Mouse (Mus musculus): Measurements from ENCODE around the gene Hivep3. TPM values are rescaled to one million over a fixed set of nuclear protein-coding genes. Genes with fewer than 3 reads are reported as not detected.
A peak's percentile ranks its signal among the peaks of the same experiment; 100 is the strongest.

The Hivep3 gene
- total RNA-seq, 2 experiments from 2014 or later: 46.5 to 54.8 TPM

- Histone ChIP-seq H3K27ac (no peak overlapping the region), H3K4me3 (no peak overlapping the region)
- DNase-seq (ENCODE audit: low spot score in 2 of 2): no peak
- TF ChIP-seq CTCF (conservative IDR thresholded peaks at IDR 0.05): no peak
Observed at GRCm38 (mm10) chr4:119961164-119961563, 227.6 kb downstream of the Hivep3 start.

GRCm38 (mm10) chr4:119962066-119962465, 228.5 kb downstream of the Hivep3 start:
- no peak overlapping the region for H3K4me3 ChIP-seq
- TF ChIP-seq CTCF (conservative IDR thresholded peaks at IDR 0.05): peak; percentile 60
- no peak for DNase-seq (ENCODE audit: low spot score in 2 of 2)
- no peak overlapping the region for H3K27ac ChIP-seq

GRCm38 (mm10) chr4:119966105-119967072, 232.8 kb downstream of the Hivep3 start:
- DNase-seq (ENCODE audit: low spot score in 2 of 2): peak in 1 of 2 experiments; percentile 60
- Histone ChIP-seq H3K4me3 (no peak overlapping the region), H3K27ac (peak overlapping the region; percentile 74)
- TF ChIP-seq CTCF (conservative IDR thresholded peaks at IDR 0.05): no peak

- Histone ChIP-seq H3K4me3 (no peak overlapping the region), H3K27ac (peak overlapping the region; percentile 74)
- DNase-seq (ENCODE audit: low spot score in 2 of 2): no peak
- no peak for TF ChIP-seq CTCF (conservative IDR thresholded peaks at IDR 0.05)
Observed at GRCm38 (mm10) chr4:119967073-119967608, 233.6 kb downstream of the Hivep3 start.

- H3K4me3 ChIP-seq: no peak overlapping the region
- H3K27ac ChIP-seq: peak overlapping the region; percentile 77
- no peak for TF ChIP-seq CTCF (conservative IDR thresholded peaks at IDR 0.05)
- no peak for DNase-seq (ENCODE audit: low spot score in 2 of 2)
Observed at GRCm38 (mm10) chr4:119967636-119968035, 234.1 kb downstream of the Hivep3 start.

DNA sequence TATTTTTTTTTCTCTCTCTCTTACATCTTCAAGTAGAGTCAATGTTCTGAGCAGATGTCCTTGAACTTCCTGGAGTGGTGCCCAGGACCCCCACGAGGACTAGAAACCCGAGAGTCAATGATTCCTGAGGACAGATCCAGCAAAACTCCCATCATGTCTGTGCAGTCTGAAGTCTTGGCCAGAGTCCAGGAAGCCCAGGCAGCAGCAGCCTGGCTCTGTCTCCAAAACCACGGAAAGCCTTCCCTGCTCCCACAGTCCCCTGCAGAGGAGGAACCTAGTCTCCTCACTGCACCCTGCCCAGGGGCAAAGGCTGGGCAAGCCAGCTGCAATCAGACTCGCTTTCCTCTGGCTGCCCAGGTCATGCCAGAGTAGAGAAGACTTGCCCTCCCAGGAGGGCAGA, 234.5 kb downstream of the Hivep3 start:
- no peak for DNase-seq (ENCODE audit: low spot score in 2 of 2)
- Histone ChIP-seq H3K27ac (peak overlapping the region; percentile 77), H3K4me3 (no peak overlapping the region)
- no peak for TF ChIP-seq CTCF (conservative IDR thresholded peaks at IDR 0.05)

GRCm38 (mm10) chr4:119968887-119969286, 235.3 kb downstream of the Hivep3 start:
- no peak for DNase-seq (ENCODE audit: low spot score in 2 of 2)
- TF ChIP-seq CTCF (conservative IDR thresholded peaks at IDR 0.05): no peak
- H3K4me3 ChIP-seq: no peak overlapping the region
- peak overlapping the region; percentile 77; the same call in 1 of the 2 replicates for H3K27ac ChIP-seq

GRCm38 (mm10) chr4:119970166-119970565, 236.6 kb downstream of the Hivep3 start:
- no peak for TF ChIP-seq CTCF (conservative IDR thresholded peaks at IDR 0.05)
- peak; percentile 57 to 88 for DNase-seq (ENCODE audit: low spot score in 2 of 2)
- peak overlapping the region; percentile 77 for H3K27ac ChIP-seq
- H3K4me3 ChIP-seq: no peak overlapping the region

DNA sequence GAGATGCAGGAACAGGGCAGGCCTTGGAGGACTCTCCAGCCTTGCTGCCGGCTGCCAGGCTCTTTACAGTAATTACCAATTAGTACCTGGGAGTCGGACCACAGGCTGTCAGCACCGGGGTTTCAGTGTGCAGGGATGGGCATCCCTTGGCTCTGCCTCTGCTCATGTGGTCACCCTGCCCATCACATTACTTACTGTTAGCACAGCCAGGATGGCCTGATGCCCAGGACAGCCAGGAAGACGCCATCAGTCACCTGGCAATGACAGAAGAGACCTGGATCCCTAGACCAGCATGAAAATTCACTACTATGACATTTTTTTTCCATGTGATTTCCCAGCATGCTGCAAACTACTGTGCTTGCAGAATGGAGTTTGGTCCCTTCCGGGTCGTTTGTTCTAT, 238.8 kb downstream of the Hivep3 start:
- no peak overlapping the region for H3K27ac ChIP-seq
- no peak overlapping the region for H3K4me3 ChIP-seq
- DNase-seq (ENCODE audit: low spot score in 2 of 2): no peak
- TF ChIP-seq CTCF (conservative IDR thresholded peaks at IDR 0.05): no peak

DNA sequence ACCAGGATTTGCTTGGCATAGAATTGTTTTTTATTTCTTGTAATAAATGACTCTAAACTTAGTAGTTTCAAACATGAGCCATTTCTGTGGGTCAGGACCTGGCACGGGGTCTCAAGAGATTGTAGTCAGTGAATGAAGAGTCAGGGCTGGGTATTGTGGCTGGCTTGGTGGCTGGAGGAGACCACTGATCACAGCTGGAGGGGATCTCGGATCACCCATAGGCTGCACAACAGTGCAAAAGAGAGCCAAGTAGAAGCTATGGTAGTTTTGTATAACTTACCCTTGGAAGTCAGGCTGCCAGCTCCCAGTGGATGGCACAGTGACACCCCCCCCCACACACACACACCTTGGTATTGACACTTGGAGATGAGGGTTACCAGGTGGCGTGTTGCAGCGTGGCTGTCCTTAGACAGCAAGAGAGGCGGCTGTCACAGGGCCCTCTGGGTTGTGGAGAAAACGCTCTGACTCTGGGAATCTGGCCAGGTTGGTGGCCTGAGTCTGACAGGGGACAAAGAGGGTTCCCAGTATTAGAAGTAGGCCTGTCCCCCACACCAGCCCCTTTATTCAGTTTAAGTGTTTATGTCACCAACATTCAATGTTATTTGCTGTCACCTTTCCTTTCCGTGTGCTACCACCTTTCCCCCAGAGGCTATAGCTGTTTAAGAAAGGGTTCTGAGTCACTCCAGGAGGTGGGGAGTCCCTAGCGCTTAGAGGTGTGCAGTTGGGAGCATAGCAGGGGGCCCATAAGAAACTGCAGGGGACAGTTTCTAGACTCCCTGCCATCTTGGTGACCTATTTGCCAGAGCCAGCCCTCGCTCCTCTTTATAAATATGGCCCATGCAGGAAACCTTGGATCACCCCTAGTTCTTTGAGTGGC, 240.4 kb downstream of the Hivep3 start:
- no peak overlapping the region for H3K27ac ChIP-seq
- TF ChIP-seq CTCF (conservative IDR thresholded peaks at IDR 0.05): no peak
- no peak for DNase-seq (ENCODE audit: low spot score in 2 of 2)
- no peak overlapping the region for H3K4me3 ChIP-seq

GRCm38 (mm10) chr4:119975242-119975641, 241.7 kb downstream of the Hivep3 start:
- DNase-seq (ENCODE audit: low spot score in 2 of 2): no peak
- no peak overlapping the region for H3K27ac ChIP-seq
- no peak for TF ChIP-seq CTCF (conservative IDR thresholded peaks at IDR 0.05)
- no peak overlapping the region for H3K4me3 ChIP-seq

- TF ChIP-seq CTCF (conservative IDR thresholded peaks at IDR 0.05): no peak
- no peak for DNase-seq (ENCODE audit: low spot score in 2 of 2)
- Histone ChIP-seq H3K27ac (no peak overlapping the region), H3K4me3 (no peak overlapping the region)
Observed at GRCm38 (mm10) chr4:119975822-119976221, 242.2 kb downstream of the Hivep3 start.
